Mouse (Mus musculus) inflammation-experienced regulatory T-cells, adult 6 months (primary cell): ENCODE data around the gene Agap1. TPM values are rescaled to one million over a fixed set of nuclear protein-coding genes. Genes with fewer than 3 reads are reported as not detected.
"Not testable (repeated sequence)": the region's sequence is repeated elsewhere in the genome, so short reads cannot be mapped to it uniquely, and the experiment has no call there.

Experiments used
- ATAC-seq: one replicate; pipeline ENCODE4 v1.8.0; 2017
- polyA plus RNA-seq, 3 experiments: library from polyadenylated mRNA; unstranded; fragments of 100-300 nt; shearing (Covaris generic); gene quantifications; one replicate each; pipeline ENCODE4 v1.2.1; 2017

Agap1 gene
- polyA plus RNA-seq, 3 experiments from 2014 or later = 0.08 to 0.28 TPM; not detected in 1

DNA sequence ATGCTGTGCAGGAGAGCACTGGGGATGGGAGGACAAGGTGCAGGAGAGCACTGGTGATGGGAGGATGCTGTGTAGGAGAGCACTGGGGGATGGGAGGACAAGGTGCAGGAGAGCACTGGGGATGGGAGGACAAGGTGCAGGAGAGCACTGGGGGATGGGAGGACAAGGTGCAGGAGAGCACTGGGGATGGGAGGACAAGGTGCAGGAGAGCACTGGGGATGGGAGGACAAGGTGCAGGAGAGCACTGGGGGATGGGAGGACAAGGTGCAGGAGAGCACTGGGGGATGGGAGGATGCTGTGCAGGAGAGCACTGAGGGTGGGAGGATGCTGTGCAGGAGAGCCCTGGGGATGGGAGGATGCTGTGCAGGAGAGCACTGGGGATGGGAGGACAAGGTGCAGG lies 47.3 kb downstream of the Agap1 start:
- ATAC-seq = not testable (repeated sequence)

- ATAC-seq = no peak
Measured at GRCm38 (mm10) chr1:89509196-89509595, 54.6 kb downstream of the Agap1 start.

GRCm38 (mm10) chr1:89509763-89510340 lies 55.2 kb downstream of the Agap1 start:
- ATAC-seq = no peak

- no peak for ATAC-seq
Measured at GRCm38 (mm10) chr1:89510731-89511130, 56.1 kb downstream of the Agap1 start.

DNA sequence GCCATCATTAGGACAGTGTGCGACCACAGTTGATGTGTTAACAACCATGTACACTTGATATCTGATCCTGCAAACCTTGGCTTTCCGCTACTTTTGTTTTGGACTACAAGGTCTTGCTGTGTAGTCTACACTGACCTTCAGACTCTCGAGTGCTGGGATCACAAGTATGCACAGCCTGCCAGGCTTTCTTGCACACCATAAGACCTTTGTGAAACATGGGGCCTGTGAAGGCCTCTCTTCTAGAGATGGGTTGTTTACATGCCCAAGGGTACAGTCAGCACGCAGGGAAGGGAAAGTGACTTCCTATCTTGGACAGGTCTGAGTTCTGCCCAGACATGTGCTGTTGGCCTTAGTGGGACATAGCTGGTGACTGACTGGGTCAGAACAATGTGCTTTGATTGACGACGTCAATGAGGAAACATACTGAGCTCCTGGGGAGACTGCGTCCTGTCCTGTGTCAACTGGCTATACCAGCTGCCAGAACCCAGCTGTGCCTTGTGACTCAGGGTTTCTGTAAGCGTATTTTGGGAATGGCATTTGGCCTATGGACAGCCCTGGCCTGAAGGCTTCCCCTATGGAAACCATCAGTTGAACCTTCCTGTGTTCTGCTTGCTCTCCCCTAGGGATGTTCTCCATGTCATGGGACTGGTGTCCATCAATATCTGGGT lies 59.1 kb downstream of the Agap1 start:
- ATAC-seq = no peak

DNA sequence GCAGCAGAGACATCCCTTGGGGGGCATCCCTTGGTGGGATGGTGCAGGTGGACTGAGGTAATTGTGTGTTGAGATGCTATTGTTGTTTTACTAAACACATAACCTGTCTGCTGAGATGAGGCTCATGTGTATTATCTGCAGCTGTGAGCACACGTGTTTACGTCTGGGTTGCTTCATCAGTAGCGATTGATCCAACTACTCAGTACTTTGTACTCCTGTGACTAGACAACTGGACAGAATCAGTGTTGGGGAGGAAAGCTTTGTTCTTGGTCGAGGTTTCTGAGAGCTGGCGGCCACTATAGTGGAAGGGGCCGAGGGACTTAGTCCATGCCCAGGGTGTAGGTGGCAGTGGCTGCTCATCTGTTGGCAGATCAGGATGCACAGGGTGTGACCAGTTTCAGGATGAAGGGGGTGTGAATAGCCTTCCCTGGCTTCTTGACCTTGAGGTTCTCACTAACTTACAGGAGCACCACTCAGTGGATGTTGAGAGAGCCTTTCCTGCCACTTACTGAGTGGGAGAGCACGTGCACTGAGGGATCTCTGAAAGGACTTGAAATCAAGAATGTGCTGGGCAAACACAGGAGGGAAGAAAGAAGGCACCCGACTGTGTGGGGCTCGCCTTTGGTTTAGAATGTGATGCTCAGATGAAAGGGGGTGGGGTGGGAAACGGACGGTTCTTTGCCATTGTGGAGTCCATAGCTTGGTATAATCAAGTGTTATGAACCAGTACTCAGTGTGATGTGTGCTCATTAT lies 61.4 kb downstream of the Agap1 start:
- no peak for ATAC-seq

DNA sequence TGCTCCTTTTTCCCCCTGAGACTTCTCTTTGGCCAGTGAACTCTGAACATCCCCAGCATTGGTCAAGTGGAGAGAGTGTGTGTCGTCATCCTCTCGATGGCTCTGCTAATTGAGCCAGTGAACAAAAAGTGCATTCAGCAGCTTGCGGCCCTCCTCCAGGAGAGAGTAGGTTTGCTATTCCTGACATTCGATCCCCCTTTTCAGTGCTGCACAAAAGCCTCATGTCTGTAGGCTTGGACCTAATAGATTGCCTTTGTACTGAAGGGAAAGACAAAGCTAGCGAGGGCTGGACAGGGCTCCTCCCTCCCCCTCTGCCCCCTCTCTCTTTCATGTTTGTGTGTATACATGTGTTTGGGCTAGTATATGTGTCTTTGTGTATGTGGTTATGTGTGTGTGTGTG lies 63.2 kb downstream of the Agap1 start:
- ATAC-seq = no peak

DNA sequence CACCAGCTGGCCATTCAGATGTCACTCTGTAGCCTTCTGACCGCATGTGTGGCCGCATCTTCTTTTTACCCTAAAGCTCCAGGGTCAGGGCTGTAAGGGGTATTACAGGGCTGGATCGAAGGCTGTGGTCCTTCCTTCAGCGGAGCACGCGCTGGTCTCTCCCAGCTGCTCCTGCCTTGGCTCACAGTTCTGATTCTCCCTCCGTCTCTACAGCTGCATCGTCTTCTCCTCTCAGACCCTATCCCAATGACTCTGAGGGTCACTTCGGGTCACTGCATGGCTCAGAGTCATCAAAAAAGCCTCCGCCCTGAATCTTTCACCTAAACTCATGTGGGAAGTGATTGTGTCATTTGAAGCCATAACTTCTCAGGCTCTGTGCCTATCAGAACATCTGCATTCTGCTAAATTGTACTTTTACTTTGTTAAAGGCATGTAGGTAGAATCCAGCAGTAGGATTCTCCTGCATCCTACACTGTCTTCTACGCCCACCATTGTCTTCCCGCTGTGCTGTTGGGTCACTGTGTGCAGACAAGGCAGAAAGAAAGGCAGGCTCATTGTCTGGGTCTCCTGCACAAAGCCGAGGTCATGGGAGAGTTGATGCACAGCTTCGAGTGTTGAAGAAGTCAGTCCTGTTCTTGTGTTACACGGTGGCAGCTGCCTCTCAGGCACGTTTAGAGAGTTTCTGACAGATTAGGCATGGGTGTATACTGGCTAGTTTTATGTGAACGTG lies 65.5 kb downstream of the Agap1 start:
- no peak for ATAC-seq

DNA sequence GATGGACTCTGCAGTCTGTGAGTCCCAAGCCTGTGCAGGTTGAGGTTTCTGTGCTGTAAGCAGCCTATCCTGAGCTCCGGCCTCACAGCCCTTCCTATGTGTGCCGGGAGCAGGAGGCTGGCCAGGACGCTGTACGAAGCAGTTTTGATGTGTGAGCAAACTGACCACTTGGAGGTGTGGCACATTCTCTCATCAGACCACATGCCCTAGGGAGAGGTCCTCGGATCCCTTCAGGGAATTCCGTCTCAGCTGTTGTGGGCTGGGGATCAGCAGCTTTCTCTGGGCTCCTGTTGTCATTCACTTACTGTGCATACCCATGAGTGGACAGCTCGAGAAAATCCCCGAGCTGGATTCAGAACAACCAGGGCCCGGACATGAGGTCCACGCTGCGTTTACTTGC lies 66.8 kb downstream of the Agap1 start:
- ATAC-seq = no peak

- no peak for ATAC-seq
Measured at GRCm38 (mm10) chr1:89521935-89522535, 67.4 kb downstream of the Agap1 start.

DNA sequence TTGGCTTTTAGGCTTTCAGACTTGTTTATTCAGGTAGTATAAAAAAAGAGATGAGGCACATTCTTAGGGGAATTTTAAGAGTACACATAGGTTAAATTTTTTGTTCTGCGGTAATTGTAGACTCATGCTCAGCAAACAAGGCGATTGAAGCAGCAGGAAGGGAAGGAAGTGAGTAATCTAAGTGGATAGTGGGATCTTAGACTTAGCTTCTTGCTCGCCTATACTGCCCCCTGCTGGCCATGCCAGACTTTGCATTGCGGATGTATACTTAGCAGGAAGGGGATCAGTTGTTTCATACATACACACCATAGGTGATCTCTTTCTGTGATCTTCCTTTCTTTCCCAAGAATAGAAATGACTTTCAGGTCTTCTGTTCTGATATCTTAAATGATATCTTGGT lies 69.8 kb downstream of the Agap1 start:
- ATAC-seq = no peak

DNA sequence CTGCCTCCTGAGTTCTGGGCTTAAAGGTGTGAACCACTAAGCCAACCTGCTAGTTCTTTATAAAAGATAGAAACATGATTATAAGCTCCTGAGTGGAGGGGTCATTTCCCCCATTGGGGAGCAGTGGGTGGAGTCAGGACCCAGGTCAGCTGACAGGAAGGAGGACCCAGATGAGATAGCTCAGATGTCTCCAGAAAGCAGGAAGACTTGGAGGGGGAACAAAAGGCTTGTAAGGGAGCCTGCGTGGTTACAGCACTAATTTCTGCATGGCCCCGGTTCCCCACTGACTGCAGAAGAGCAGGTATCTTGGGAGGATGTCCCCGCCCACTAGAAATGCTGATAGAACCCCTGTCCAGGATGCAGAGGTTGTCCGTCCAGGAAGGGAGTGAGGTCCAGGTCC lies 70.4 kb downstream of the Agap1 start:
- ATAC-seq = no peak

- ATAC-seq = no peak
Measured at GRCm38 (mm10) chr1:89525825-89526224, 71.2 kb downstream of the Agap1 start.

GRCm38 (mm10) chr1:89528671-89529276 lies 74.2 kb downstream of the Agap1 start:
- ATAC-seq = no peak

DNA sequence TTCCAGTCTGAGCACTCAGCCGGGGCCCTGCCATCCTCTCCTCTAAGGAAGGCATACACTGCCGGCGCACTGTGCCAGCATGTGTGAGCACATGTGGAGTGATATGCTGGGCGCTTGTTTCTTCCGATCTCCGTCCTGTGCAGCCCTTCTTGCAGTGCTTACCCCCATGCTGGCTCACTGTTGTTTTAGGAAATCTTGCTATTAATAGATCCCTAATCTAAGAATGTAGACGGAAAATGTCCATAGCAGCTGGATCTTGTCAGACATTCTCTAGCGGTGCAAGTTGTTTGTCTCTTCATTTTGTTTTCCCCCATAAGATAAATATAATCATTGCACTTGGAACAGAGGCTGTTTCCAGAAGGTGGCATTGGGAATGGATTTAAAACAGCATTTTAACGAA lies 79.1 kb downstream of the Agap1 start:
- no peak for ATAC-seq

- no peak for ATAC-seq
Measured at GRCm38 (mm10) chr1:89535206-89535605, 80.6 kb downstream of the Agap1 start.

- ATAC-seq = no peak
Measured at GRCm38 (mm10) chr1:89538163-89538946, 83.7 kb downstream of the Agap1 start.

DNA sequence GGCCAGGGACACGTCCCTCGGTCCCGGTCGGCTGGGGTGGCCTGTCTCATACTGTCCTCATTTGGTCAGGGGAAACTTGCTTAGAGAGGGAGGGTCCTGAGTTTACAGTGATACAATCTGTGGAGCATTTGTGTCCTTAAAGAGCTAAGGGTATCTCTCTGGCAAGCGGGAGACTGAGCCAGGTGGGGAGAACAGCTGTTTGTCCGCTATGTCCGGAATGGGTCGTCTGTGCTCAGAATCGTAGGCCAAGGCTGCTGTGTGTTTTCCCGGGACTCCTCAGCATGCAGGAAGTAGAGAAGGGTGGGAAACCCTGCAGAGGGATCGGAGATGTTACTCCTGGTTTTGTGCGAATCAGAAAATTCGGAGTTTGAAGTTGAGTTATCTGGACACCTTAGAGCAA lies 84.5 kb downstream of the Agap1 start:
- ATAC-seq = no peak

- no peak for ATAC-seq
Measured at GRCm38 (mm10) chr1:89541151-89541550, 86.5 kb downstream of the Agap1 start.

- ATAC-seq = no peak
Measured at GRCm38 (mm10) chr1:89542464-89542863, 87.9 kb downstream of the Agap1 start.

DNA sequence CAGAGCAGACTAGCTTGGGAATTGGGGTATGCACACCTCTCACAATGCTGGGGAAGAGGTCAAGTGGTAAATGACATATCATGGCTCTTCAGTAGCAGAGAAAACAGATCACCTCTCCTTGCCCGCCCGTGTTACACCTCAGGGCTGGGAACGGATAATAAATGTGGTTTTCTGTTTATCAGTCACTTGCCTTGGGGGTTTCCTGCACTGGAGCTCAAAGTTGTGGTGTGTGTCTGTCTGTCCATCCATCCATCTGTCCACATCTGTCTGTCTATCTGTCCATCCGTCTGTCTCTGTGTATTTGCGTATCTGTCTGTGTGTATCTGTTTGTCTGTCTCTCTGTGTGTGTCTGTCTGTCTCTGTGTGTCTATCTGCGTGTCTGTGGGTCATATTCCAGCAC lies 88.7 kb downstream of the Agap1 start:
- ATAC-seq = no peak

- ATAC-seq = no peak
Measured at GRCm38 (mm10) chr1:89544094-89544493, 89.5 kb downstream of the Agap1 start.
